Mouse (Mus musculus): ENCODE measurements around the gene Cplx2.

- no peak for TF ChIP-seq CTCF (IDR thresholded peaks at IDR 0.05; ENCODE audit: borderline replicate concordance, insufficient read depth, low read length)
- no peak for TF ChIP-seq POLR2A (IDR thresholded peaks at IDR 0.05; ENCODE audit: low read depth, low read length)
Observed at GRCm38 (mm10) chr13:54359181-54359580, 12.0 kb upstream of the Cplx2 start.

Data from embryonic fibroblast, embryonic 13.5 days (primary cell).